Mouse (Mus musculus) layer of hippocampus, postnatal 10 days (tissue): Measurements from ENCODE around the gene Tnfsf15. TPM values are rescaled to one million over a fixed set of nuclear protein-coding genes. Genes with fewer than 3 reads are reported as not detected.

Source experiments
- DNase-seq, 2 experiments: peaks; one replicate each; pipeline ENCODE4 v3.0.0; 2021; ENCODE audit warnings: low spot score in 2 of 2
- total RNA-seq, 2 experiments: library from RNA; stranded (reverse); gene quantifications; 2 replicates each; pipeline ENCODE4 v1.2.3; 2021

Gene Tnfsf15
- total RNA-seq, 2 experiments from 2014 or later: not detected

- DNase-seq: no peak
Observed at GRCm38 (mm10) chr4:63685253-63685525, 59.7 kb downstream of the Tnfsf15 start.

- DNase-seq: no peak
Observed at GRCm38 (mm10) chr4:63684412-63685252, 60.3 kb downstream of the Tnfsf15 start.

GRCm38 (mm10) chr4:63683716-63684115 is 61.2 kb downstream of the Tnfsf15 start:
- no peak for DNase-seq

GRCm38 (mm10) chr4:63683056-63683455 is 61.9 kb downstream of the Tnfsf15 start:
- no peak for DNase-seq

- DNase-seq: no peak
Observed at GRCm38 (mm10) chr4:63682441-63682840, 62.5 kb downstream of the Tnfsf15 start.

GRCm38 (mm10) chr4:63681557-63681956 is 63.4 kb downstream of the Tnfsf15 start:
- DNase-seq: no peak

Other genes with a start within 250 kb of the Tnfsf15 start
- gene Whrn, start 249.1 kb downstream of the Tnfsf15 start, total RNA-seq: 10 to 100 TPM; 23.8 to 29.4 TPM
- gene Atp6v1g1, start 200.3 kb downstream of the Tnfsf15 start, total RNA-seq: 100 to 1,000 TPM; 131 to 135 TPM
- 1 to 10 TPM; 6.8 to 7.0 TPM for gene Tmem268, start 186.3 kb downstream of the Tnfsf15 start, total RNA-seq
- gene Gm11213, start 139.9 kb downstream of the Tnfsf15 start, total RNA-seq: not detected
- not detected for gene Tex48, start 122.7 kb downstream of the Tnfsf15 start, total RNA-seq
- gene Gm11214, start 81.7 kb downstream of the Tnfsf15 start, total RNA-seq: not detected
- not detected for gene Tnfsf8, start 116.2 kb upstream of the Tnfsf15 start, total RNA-seq